Mouse (Mus musculus) kidney, adult 2 months (tissue): ENCODE data around the gene Dnaic1. TPM values are rescaled to one million over a fixed set of nuclear protein-coding genes. Genes with fewer than 3 reads are reported as not detected.
A peak's percentile ranks its signal among the peaks of the same experiment; 100 is the strongest.

Experiments
- DNase-seq: peaks from one replicate; pipeline ENCODE4 v3.0.0; 2021
- H3K27ac ChIP-seq: fragments of 200-500 bp; 2 replicates; pipeline ENCODE4 v1.5.1; 2012; ENCODE audit warnings: low read depth, low read length, control low read depth, inconsistent platforms; ENCODE audit not compliant: insufficient read depth
- H3K27me3 ChIP-seq: fragments of 200-500 bp; replicated peaks from 2 replicates; pipeline ENCODE4 v1.6.1; 2012; ENCODE audit warnings: mild to moderate bottlenecking, moderate library complexity, low read length, inconsistent platforms; ENCODE audit not compliant: control insufficient read depth, insufficient read depth
- H3K36me3 ChIP-seq: fragments of 200-500 bp; 2 replicates; pipeline ENCODE4 v1.6.1; 2012; ENCODE audit warnings: mild to moderate bottlenecking, moderate library complexity, low read length, inconsistent platforms; ENCODE audit not compliant: control insufficient read depth, insufficient read depth
- H3K4me1 ChIP-seq: fragments of 200-500 bp; 2 replicates; pipeline ENCODE4 v1.6.1; 2011; ENCODE audit warnings: low read length; ENCODE audit not compliant: control insufficient read depth, insufficient read depth
- H3K4me3 ChIP-seq: fragments of 200-500 bp; 2 replicates; pipeline ENCODE4 v1.5.1; 2011; ENCODE audit warnings: mild to moderate bottlenecking, low read depth, low read length, control low read depth; ENCODE audit not compliant: insufficient read depth
- CTCF ChIP-seq: fragments of 200-500 bp; conservative IDR thresholded peaks from 2 replicates; pipeline ENCODE4 v1.5.1; 2011; ENCODE audit warnings: low read depth, mild to moderate bottlenecking, control low read depth, low read length, moderate library complexity, mixed read lengths; ENCODE audit not compliant: insufficient read depth, insufficient read length
- POLR2A ChIP-seq: fragments of 200-500 bp; IDR thresholded peaks from one replicate; pipeline ENCODE4 v1.6.1; 2011; ENCODE audit warnings: low read depth, low read length, control low read depth
- WGBS: fragments of 180-500 bp; shearing (Covaris S2); methylation state at CpG from one replicate; pipeline ENCODE4 v1.1.7; 2018; 5-methylcytosine and 5-hydroxymethylcytosine counted together
- polyA plus RNA-seq: library from polyadenylated mRNA; depleted of rRNA; stranded (reverse); fragments of >200 nt; gene quantifications from 2 replicates; pipeline ENCODE4 v1.2.3, GENCODE M21; 2012

Gene Dnaic1
- polyA plus RNA-seq, 1 experiment, result 0.92 TPM

DNA sequence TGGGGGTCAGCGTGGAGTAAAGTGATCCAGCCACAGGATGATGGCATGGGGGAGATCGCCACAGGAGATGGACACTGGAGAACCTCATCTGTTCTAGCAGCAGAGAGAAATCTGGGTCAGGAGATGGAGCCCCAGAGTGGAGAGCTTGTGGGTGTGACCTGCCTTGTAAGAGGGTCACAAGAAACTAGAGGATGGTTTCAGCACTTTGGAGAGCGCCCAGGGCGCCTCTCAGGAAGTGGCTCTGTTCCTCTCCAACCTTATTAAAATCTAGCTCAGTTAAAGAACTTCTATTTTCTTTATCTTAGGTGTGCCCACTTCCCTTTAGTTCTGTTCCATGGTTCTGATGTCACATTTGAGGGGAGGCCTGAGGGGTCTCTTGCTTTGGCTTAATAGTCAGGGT, 37.2 kb downstream of the Dnaic1 start:
- TF ChIP-seq CTCF (no peak), POLR2A (no peak)
- H3K27ac ChIP-seq, result no peak overlapping the region
- 34% methylated on average over 4 of the region's 4 CpGs for WGBS
- peak; percentile 51 for DNase-seq
- no peaks in the 10 kb centered on the region for H3K27me3 ChIP-seq
- no peaks in the 10 kb centered on the region for H3K4me1 ChIP-seq
- H3K4me3 ChIP-seq, result no peak overlapping the region
- no peaks in the 10 kb centered on the region for H3K36me3 ChIP-seq

GRCm38 (mm10) chr4:41609681-41610593, 40.4 kb downstream of the Dnaic1 start:
- Histone ChIP-seq H3K27ac (no peak overlapping the region), H3K4me3 (no peak overlapping the region), H3K27me3 (no peaks in the 10 kb centered on the region), H3K4me1 (no peaks in the 10 kb centered on the region), H3K36me3 (no peaks in the 10 kb centered on the region)
- TF ChIP-seq POLR2A, result no peak
- peak; percentile 48 for TF ChIP-seq CTCF
- no peak for DNase-seq
- WGBS, result 85% methylated on average over 10 of the region's 10 CpGs

GRCm38 (mm10) chr4:41610594-41610980, 41.0 kb downstream of the Dnaic1 start:
- Histone ChIP-seq H3K36me3 (no peaks in the 10 kb centered on the region), H3K27me3 (no peaks in the 10 kb centered on the region), H3K27ac (no peak overlapping the region), H3K4me3 (no peak overlapping the region), H3K4me1 (no peaks in the 10 kb centered on the region)
- TF ChIP-seq POLR2A (no peak), CTCF (no peak)
- DNase-seq, result no peak
- 24% methylated on average over 6 of the region's 6 CpGs for WGBS

- no peak for DNase-seq
- H3K27me3 ChIP-seq, result no peaks in the 10 kb centered on the region
- no peaks in the 10 kb centered on the region for H3K4me1 ChIP-seq
- 73% methylated on average over 8 of the region's 8 CpGs for WGBS
- H3K36me3 ChIP-seq, result no peaks in the 10 kb centered on the region
- H3K4me3 ChIP-seq, result no peak overlapping the region
- TF ChIP-seq CTCF, result no peak
- no peak overlapping the region for H3K27ac ChIP-seq
Observed at GRCm38 (mm10) chr4:41612166-41612565, 42.6 kb downstream of the Dnaic1 start.

- Histone ChIP-seq H3K4me1 (no peaks in the 10 kb centered on the region), H3K36me3 (no peaks in the 10 kb centered on the region), H3K27me3 (no peaks in the 10 kb centered on the region), H3K4me3 (no peak overlapping the region), H3K27ac (no peak overlapping the region)
- WGBS, result 9% methylated on average over 7 of the region's 7 CpGs
- peak; percentile 94 for TF ChIP-seq CTCF
- no peak for TF ChIP-seq POLR2A
- DNase-seq, result peak; percentile 80
Observed at GRCm38 (mm10) chr4:41614156-41614555, 44.6 kb downstream of the Dnaic1 start.

- H3K4me3 ChIP-seq, result no peak overlapping the region
- H3K27ac ChIP-seq, result no peak overlapping the region
- TF ChIP-seq POLR2A (no peak), CTCF (peak; percentile 28; the same call in 1 of the 2 replicates)
- WGBS, result 73% methylated on average over 9 of the region's 9 CpGs
- no peaks in the 10 kb centered on the region for H3K4me1 ChIP-seq
- no peaks in the 10 kb centered on the region for H3K36me3 ChIP-seq
- H3K27me3 ChIP-seq, result no peaks in the 10 kb centered on the region
- no peak for DNase-seq
Observed at GRCm38 (mm10) chr4:41615661-41616599, 46.4 kb downstream of the Dnaic1 start.
